In the genomic region with DNA sequence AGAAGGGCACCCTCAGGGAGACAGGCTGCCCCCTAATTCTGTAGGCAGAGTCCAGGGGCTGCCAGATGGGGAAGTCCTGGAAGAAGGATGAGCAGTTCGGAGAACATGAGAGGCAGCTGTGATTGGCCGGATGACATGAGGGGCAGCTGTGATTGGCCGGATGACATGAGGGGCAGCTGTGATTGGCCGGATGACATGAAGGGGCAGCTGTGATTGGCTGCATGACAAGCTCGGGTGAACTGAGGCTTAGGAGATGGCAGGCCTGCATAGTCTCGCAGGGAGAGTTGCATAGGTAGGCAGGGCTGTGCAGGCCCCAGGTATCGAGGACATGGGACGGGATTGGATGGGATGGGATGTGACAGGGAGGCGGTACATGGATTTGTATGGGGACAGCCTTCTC, we compare ENCODE assay signal across 9 mouse cellular contexts. TPM values are rescaled to one million over a fixed set of nuclear protein-coding genes. Genes with fewer than 3 reads are reported as not detected.
DNase-seq lines count a peak whose midpoint lies in the region; ATAC-seq and TF ChIP-seq lines count a peak whose summit lies in the region.
"Had no signal": no experiment of that assay in that cellular context is flagged by ENCODE, and none has a peak within 500 bp of the region (broad histone marks: within the 10 kb centered on the region; RNA-seq: fewer than 3 reads in every experiment).

No protein-coding gene starts in this region.

- H3K9me3 ChIP-seq in kidney, postnatal 0 days (replicated peaks; ENCODE audit: low read length): no peaks in the 10 kb centered on the region
- no peaks in the 10 kb centered on the region for H3K9me3 ChIP-seq in hindbrain, embryonic 16.5 days (ENCODE audit: control insufficient read depth, low read length)
- no peaks in the 10 kb centered on the region for H3K9me3 ChIP-seq in midbrain, embryonic 14.5 days (ENCODE audit: control insufficient read depth, low read length)

- H3K36me3 ChIP-seq in kidney, postnatal 0 days (ENCODE audit: insufficient read depth, low read length): no peaks in the 10 kb centered on the region
- no peaks in the 10 kb centered on the region for H3K36me3 ChIP-seq in hindbrain, embryonic 16.5 days (ENCODE audit: control insufficient read depth, insufficient read depth, low read length)
- no peaks in the 10 kb centered on the region for H3K36me3 ChIP-seq in midbrain, embryonic 14.5 days (ENCODE audit: control insufficient read depth, insufficient read depth, low read length)

- no peaks in the 10 kb centered on the region for H3K4me1 ChIP-seq in kidney, postnatal 0 days (replicated peaks; ENCODE audit: insufficient read depth, low read length)
- H3K4me1 ChIP-seq in hindbrain, embryonic 16.5 days (ENCODE audit: control insufficient read depth, insufficient read depth, low read depth, low read length): peaks cover 5% of the 10 kb centered on the region; the same call in 1 of the 2 replicates
- peaks cover 7% of the 10 kb centered on the region for H3K4me1 ChIP-seq in midbrain, embryonic 14.5 days (ENCODE audit: control insufficient read depth, insufficient read depth, low read length)

- H3K27ac ChIP-seq in kidney, postnatal 0 days: no peak overlapping the region
- H3K27ac ChIP-seq in hindbrain, embryonic 16.5 days (ENCODE audit: low read depth, low read length): no peak overlapping the region
- no peak overlapping the region for H3K27ac ChIP-seq in midbrain, embryonic 14.5 days (replicated peaks; ENCODE audit: low read depth, low read length)

- no peak for TF ChIP-seq CTCF in kidney, postnatal 0 days (IDR thresholded peaks at IDR 0.05; ENCODE audit: low read depth)

- H3K9ac ChIP-seq in kidney, postnatal 0 days (ENCODE audit: low read depth, low read length): no peak overlapping the region
- H3K9ac ChIP-seq in hindbrain, embryonic 16.5 days (ENCODE audit: low read depth, low read length): no peak overlapping the region
- no peak overlapping the region for H3K9ac ChIP-seq in midbrain, embryonic 14.5 days (replicated peaks; ENCODE audit: low read length)

- no peak for DNase-seq in kidney, postnatal 0 days (ENCODE audit: low spot score)
- no peak for DNase-seq in kidney, adult 9 months
- peak; percentile 74 for DNase-seq in embryo, embryonic 10.5 days (ENCODE audit: low spot score)
- peak; percentile 76 for DNase-seq in midbrain, embryonic 14.5 days
- DNase-seq in frontal cortex, postnatal 10 days (ENCODE audit: low spot score in 2 of 2): no peak
- DNase-seq in ovary, postnatal 10 days (ENCODE audit: low spot score): no peak
- DNase-seq in gastrocnemius, postnatal 4 days (ENCODE audit: low spot score in 2 of 2): no peak

- ATAC-seq in kidney, postnatal 0 days (replicated peaks; ENCODE audit: low FRiP score, low read depth): peak; percentile 34; the same call in 1 of the 2 replicates
- peak; percentile 65 for ATAC-seq in hindbrain, embryonic 16.5 days
- peak; percentile 88 for ATAC-seq in midbrain, embryonic 14.5 days (ENCODE audit: low FRiP score, low TSS enrichment)

- no peak overlapping the region for H3K4me2 ChIP-seq in kidney, postnatal 0 days (ENCODE audit: low read length)
- peak overlapping the region; percentile 26 for H3K4me2 ChIP-seq in hindbrain, embryonic 16.5 days (ENCODE audit: low read length)
- peak overlapping the region; percentile 48 for H3K4me2 ChIP-seq in midbrain, embryonic 14.5 days (ENCODE audit: low read length)

- 24% methylated on average over 9 of the region's 9 CpGs for WGBS in kidney, postnatal 0 days
- 18% methylated on average over 9 of the region's 9 CpGs for WGBS in hindbrain, embryonic 16.5 days
- WGBS in midbrain, embryonic 14.5 days: 9% methylated on average over 9 of the region's 9 CpGs

- H3K4me3 ChIP-seq in kidney, postnatal 0 days (replicated peaks; ENCODE audit: low read depth, low read length): no peak overlapping the region
- no peak overlapping the region for H3K4me3 ChIP-seq in hindbrain, embryonic 16.5 days (ENCODE audit: low read length)
- no peak overlapping the region for H3K4me3 ChIP-seq in midbrain, embryonic 14.5 days (replicated peaks; ENCODE audit: low read depth, low read length)

- H3K27me3 ChIP-seq in kidney, postnatal 0 days (ENCODE audit: insufficient read depth, low read length): no peaks in the 10 kb centered on the region
- no peaks in the 10 kb centered on the region for H3K27me3 ChIP-seq in hindbrain, embryonic 16.5 days (replicated peaks; ENCODE audit: control insufficient read depth, insufficient read depth, low read length)
- no peaks in the 10 kb centered on the region for H3K27me3 ChIP-seq in midbrain, embryonic 14.5 days (ENCODE audit: control insufficient read depth, insufficient read depth, low read length)

RNA-seq across cellular contexts. Expression of a gene that starts 13.7 kb away (rescaled TPM):
- polyA plus RNA-seq in kidney, postnatal 0 days (2015; fragmentation: Nextera tagmentation; extraction: Ambion mirVana): 0.37 and 0.43 TPM in 2 replicates
- 2.6 and 2.9 TPM in 2 replicates for polyA plus RNA-seq in hindbrain, embryonic 16.5 days (2015; fragmentation: Nextera tagmentation; extraction: Ambion mirVana)
- polyA plus RNA-seq in midbrain, embryonic 14.5 days (2014; fragmentation: Nextera tagmentation; extraction: Ambion mirVana): 1.3 and 1.6 TPM in 2 replicates
- 1 to 10 TPM in 1 of 2 experiments, under 1 TPM in 1; 0.74 to 1.0 TPM for total RNA-seq in gastrocnemius, postnatal 4 days (2021)
- total RNA-seq: neutrophil, adult 5-6 weeks had no signal

RNA-seq across cellular contexts. Expression of a gene that starts 17.2 kb away (rescaled TPM):
- 7.2 and 7.7 TPM in 2 replicates for polyA plus RNA-seq in kidney, postnatal 0 days (2015; fragmentation: Nextera tagmentation; extraction: Ambion mirVana)
- polyA plus RNA-seq in hindbrain, embryonic 16.5 days (2015; fragmentation: Nextera tagmentation; extraction: Ambion mirVana): 7.5 and 10.2 TPM in 2 replicates
- polyA plus RNA-seq in midbrain, embryonic 14.5 days (2014; fragmentation: Nextera tagmentation; extraction: Ambion mirVana): 20.9 and 22.3 TPM in 2 replicates
- 1 to 10 TPM; 7.3 to 8.4 TPM for total RNA-seq in gastrocnemius, postnatal 4 days (2021)

RNA-seq across cellular contexts. Expression of a gene that starts 41.8 kb away (rescaled TPM):
- polyA plus RNA-seq in kidney, postnatal 0 days (2015; fragmentation: Nextera tagmentation; extraction: Ambion mirVana): 5.2 and 5.9 TPM in 2 replicates
- polyA plus RNA-seq in hindbrain, embryonic 16.5 days (2015; fragmentation: Nextera tagmentation; extraction: Ambion mirVana): 38.3 and 40.1 TPM in 2 replicates
- polyA plus RNA-seq in midbrain, embryonic 14.5 days (2014; fragmentation: Nextera tagmentation; extraction: Ambion mirVana): 12.4 and 14.3 TPM in 2 replicates
- total RNA-seq in gastrocnemius, postnatal 4 days (2021): 1 to 10 TPM; 1.9 to 2.4 TPM
- total RNA-seq: neutrophil, adult 5-6 weeks had no signal

Comparison
In these comparisons a context has a peak if more than half of its experiments do, and no peak if none do; other contexts are left out.
1. ATAC-seq: peak in every context shown above with its lines; median percentile 88 in midbrain, embryonic 14.5 days; 65 in hindbrain, embryonic 16.5 days; 34 in kidney, postnatal 0 days.
2. DNase-seq: peak in embryo, embryonic 10.5 days (single experiment) and midbrain, embryonic 14.5 days (single experiment); none in kidney, postnatal 0 days (single experiment), kidney, adult 9 months (single experiment), frontal cortex, postnatal 10 days (0 of 2), ovary, postnatal 10 days (single experiment) and gastrocnemius, postnatal 4 days (0 of 2).